Mouse (Mus musculus): Measurements from ENCODE around the gene Fancd2. TPM values are rescaled to one million over a fixed set of nuclear protein-coding genes. Genes with fewer than 3 reads are reported as not detected.

Fancd2 gene
- total RNA-seq, 2 experiments from 2014 or later: 2.5 to 4.1 TPM

Small RNA genes lying within 50 kb of the gene (microRNA-seq; reads per million reads assigned to microRNA genes)
- gene Gm23365: 0 reads per million in 2 experiments

Other genes with a start within 250 kb of the Fancd2 start
- 10 to 100 TPM; 14.3 to 21.8 TPM for gene Cpne9, start 249.4 kb upstream of the Fancd2 start, total RNA-seq (2021)
- 10 to 100 TPM; 26.4 to 28.9 TPM for gene Brpf1, start 224.5 kb upstream of the Fancd2 start, total RNA-seq (2021)
- gene Ogg1, start 204.7 kb upstream of the Fancd2 start, total RNA-seq (2021): 1 to 10 TPM; 7.0 to 7.2 TPM
- 10 to 100 TPM; 49.3 to 50.2 TPM for gene Camk1, start 187.7 kb upstream of the Fancd2 start, total RNA-seq (2021)
- gene Tada3, start 153.8 kb upstream of the Fancd2 start, total RNA-seq (2021): 10 to 100 TPM; 53.4 to 54.9 TPM
- 100 to 1,000 TPM; 348 to 363 TPM for gene Arpc4, start 153.6 kb upstream of the Fancd2 start, total RNA-seq (2021)
- gene Ttll3, start 142.4 kb upstream of the Fancd2 start, total RNA-seq (2021): 10 to 100 TPM; 11.7 to 13.7 TPM
- gene Rpusd3, start 112.3 kb upstream of the Fancd2 start, total RNA-seq (2021): 10 to 100 TPM; 24.7 to 28.7 TPM
- not detected for gene Cidec, start 95.9 kb upstream of the Fancd2 start, total RNA-seq (2021)
- 10 to 100 TPM; 45.6 to 53.3 TPM for gene Jagn1, start 89.1 kb upstream of the Fancd2 start, total RNA-seq (2021)
- gene Il17re, start 73.2 kb upstream of the Fancd2 start, total RNA-seq (2021): under 1 TPM; 0.36 to 0.81 TPM
- 1 to 10 TPM; 3.4 to 3.8 TPM for gene Il17rc, start 60.3 kb upstream of the Fancd2 start, total RNA-seq (2021)
- 100 to 1,000 TPM in 1 of 2 experiments, 10 to 100 TPM in 1; 99.5 to 101 TPM for gene Creld1, start 48.4 kb upstream of the Fancd2 start, total RNA-seq (2021)
- 10 to 100 TPM; 45.8 to 48.1 TPM for gene Prrt3, start 29.8 kb upstream of the Fancd2 start, total RNA-seq (2021)
- gene Emc3, start within 50 bp of the Fancd2 start, total RNA-seq (2021): 10 to 100 TPM; 79.0 to 80.5 TPM
- under 1 TPM; 0.23 to 0.45 TPM for gene Fancd2os, start 69.0 kb downstream of the Fancd2 start, total RNA-seq (2021)
- 100 to 1,000 TPM; 228 to 229 TPM for gene Brk1, start 73.1 kb downstream of the Fancd2 start, total RNA-seq (2021)
- 10 to 100 TPM; 51.9 to 54.7 TPM for gene Vhl, start 92.3 kb downstream of the Fancd2 start, total RNA-seq (2021)
- gene Irak2, start 106.8 kb downstream of the Fancd2 start, total RNA-seq (2021): 10 to 100 TPM; 19.9 to 20.0 TPM
- 10 to 100 TPM; 66.2 to 72.0 TPM for gene Tatdn2, start 165.4 kb downstream of the Fancd2 start, total RNA-seq (2021)
- gene Ghrl, start 188.2 kb downstream of the Fancd2 start, total RNA-seq (2021): under 1 TPM in 1 of 2 experiments, not detected in 1; 0.79 TPM
- gene Sec13, start 209.1 kb downstream of the Fancd2 start, total RNA-seq (2021): 10 to 100 TPM; 80.2 to 83.7 TPM